Mouse (Mus musculus) right cerebral cortex, postnatal 14 days (tissue): ENCODE measurements at regions not wholly inside any gene's neighbourhood (a gene's known extent, or its start where the extent isn't known, plus 50 kb on each side); places are given as distances from the start of the nearest gene placed in this dataset.
"Not testable (repeated sequence)": the region's sequence is repeated elsewhere in the genome, so short reads cannot be mapped to it uniquely, and the experiment has no call there.

ENCODE experiments used
- DNase-seq: peaks from one replicate; pipeline ENCODE4 v3.0.0; 2022

GRCm38 (mm10) chr16:47081896-47082295 is 583.6 kb upstream of the Nectin3 start:
- no peak for DNase-seq

GRCm38 (mm10) chr16:47080330-47080729 is 582.0 kb upstream of the Nectin3 start:
- DNase-seq = no peak

GRCm38 (mm10) chr16:47059293-47059963 is 561.1 kb upstream of the Nectin3 start:
- DNase-seq = no peak

- DNase-seq = no peak
These were observed 560.5 kb upstream of the Nectin3 start for GRCm38 (mm10) chr16:47058811-47059210.

- DNase-seq = no peak
These were observed 527.6 kb upstream of the Nectin3 start for GRCm38 (mm10) chr16:47025971-47026370.

GRCm38 (mm10) chr16:47017486-47017885 is 519.2 kb upstream of the Nectin3 start:
- DNase-seq = no peak

- DNase-seq = no peak
These were observed 484.7 kb upstream of the Nectin3 start for GRCm38 (mm10) chr16:46982910-46983600.

GRCm38 (mm10) chr16:46982272-46982909 is 484.1 kb upstream of the Nectin3 start:
- no peak for DNase-seq

GRCm38 (mm10) chr16:46965741-46966140 is 467.4 kb upstream of the Nectin3 start:
- DNase-seq = no peak

GRCm38 (mm10) chr16:46956990-46957389 is 458.7 kb upstream of the Nectin3 start:
- DNase-seq = no peak

GRCm38 (mm10) chr16:46926060-46926459 is 427.7 kb upstream of the Nectin3 start:
- DNase-seq = no peak

- DNase-seq = no peak
These were observed 396.4 kb upstream of the Nectin3 start for GRCm38 (mm10) chr16:46894576-46895203.

GRCm38 (mm10) chr16:46878739-46879138 is 380.4 kb upstream of the Nectin3 start:
- DNase-seq = no peak

GRCm38 (mm10) chr16:46863959-46864358 is 365.6 kb upstream of the Nectin3 start:
- no peak for DNase-seq

- DNase-seq = no peak
These were observed 351.2 kb upstream of the Nectin3 start for GRCm38 (mm10) chr16:46849534-46849933.

- no peak for DNase-seq
These were observed 350.4 kb upstream of the Nectin3 start for GRCm38 (mm10) chr16:46848755-46849154.

GRCm38 (mm10) chr16:46847707-46848356 is 349.5 kb upstream of the Nectin3 start:
- DNase-seq = no peak

- no peak for DNase-seq
These were observed 342.9 kb upstream of the Nectin3 start for GRCm38 (mm10) chr16:46841179-46841578.

- DNase-seq = no peak
These were observed 342.4 kb upstream of the Nectin3 start for GRCm38 (mm10) chr16:46840764-46841163.

- no peak for DNase-seq
These were observed 326.8 kb upstream of the Nectin3 start for GRCm38 (mm10) chr16:46825147-46825546.

- no peak for DNase-seq
These were observed 324.4 kb upstream of the Nectin3 start for GRCm38 (mm10) chr16:46822753-46823152.

- no peak for DNase-seq
These were observed 319.9 kb upstream of the Nectin3 start for GRCm38 (mm10) chr16:46818215-46818614.

- not testable (repeated sequence) for DNase-seq
These were observed 313.5 kb upstream of the Nectin3 start for GRCm38 (mm10) chr16:46811835-46812234.
